ENCODE assay signal across 8 mouse cellular contexts in the genomic region with DNA sequence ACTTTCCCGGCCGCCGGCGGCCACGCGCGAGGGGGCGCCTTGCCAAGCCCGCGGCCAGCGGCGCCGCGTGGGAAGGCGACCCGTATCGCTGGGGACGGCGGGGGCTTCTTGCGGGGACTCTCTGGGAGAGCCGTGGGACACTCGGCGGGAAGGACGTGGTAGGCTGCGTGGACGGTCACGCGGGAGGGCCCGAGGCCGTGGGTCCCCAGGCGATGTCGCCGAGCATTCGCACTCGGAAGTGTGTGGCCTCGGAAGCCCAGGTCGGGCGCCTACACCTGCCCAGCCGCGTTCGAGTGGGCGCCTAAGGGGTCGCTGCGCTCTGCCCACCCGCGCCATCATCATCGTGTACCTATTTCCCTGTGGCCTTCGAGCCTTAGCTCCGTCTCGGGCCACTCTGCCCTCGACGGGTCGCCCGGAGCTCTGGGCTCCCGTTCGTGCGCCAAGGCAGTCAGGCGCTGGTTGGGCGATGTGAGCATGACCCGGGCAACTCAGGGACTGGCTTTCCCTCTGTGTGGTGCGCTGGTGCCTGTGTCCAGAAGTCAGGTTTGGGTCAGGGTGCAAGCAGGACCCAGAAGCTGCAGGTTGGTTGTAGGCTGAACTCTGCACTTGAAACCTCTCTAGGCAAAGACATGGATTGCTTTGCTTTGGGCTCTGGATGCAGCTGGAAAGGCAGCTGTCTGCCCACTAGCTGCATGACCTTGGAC. TPM values are rescaled to one million over a fixed set of nuclear protein-coding genes. Genes with fewer than 3 reads are reported as not detected.
DNase-seq lines count a peak whose midpoint lies in the region; ATAC-seq and TF ChIP-seq lines count a peak whose summit lies in the region.

No protein-coding gene starts in this region.

- peak overlapping the region; percentile 99 for H3K4me2 ChIP-seq in kidney, embryonic 15.5 days

- H3K4me3 ChIP-seq in embryonic fibroblast, embryonic 13.5 days (ENCODE audit: insufficient read depth, low read length), result peak overlapping the region; percentile 20; the same call in 1 of the 2 replicates
- peak overlapping the region; percentile 65 for H3K4me3 ChIP-seq in kidney, embryonic 15.5 days (replicated peaks)

- H3K27me3 ChIP-seq in kidney, embryonic 15.5 days, result peaks cover 72% of the 10 kb centered on the region

- H3K9me3 ChIP-seq in kidney, embryonic 15.5 days (replicated peaks), result no peaks in the 10 kb centered on the region

- peak overlapping the region; percentile 57 for H3K9ac ChIP-seq in kidney, embryonic 15.5 days

- H3K27ac ChIP-seq in embryonic fibroblast, embryonic 13.5 days (ENCODE audit: insufficient read depth, low read length), result no peak overlapping the region
- H3K27ac ChIP-seq in kidney, embryonic 15.5 days, result no peak overlapping the region

- DNase-seq in kidney, adult 18-20 months, result peak; percentile 13
- DNase-seq in kidney, adult 9 months, result no peak
- peak; percentile 42 for DNase-seq in neural tube, embryonic 10.5 days (ENCODE audit: extremely low spot score, low spot score)
- DNase-seq in yolk sac, embryonic 10.5 days (ENCODE audit: low spot score), result no peak
- DNase-seq in layer of hippocampus, adult 11-12 months (ENCODE audit: low spot score), result no peak
- no peak for DNase-seq in layer of hippocampus, postnatal 10 days (ENCODE audit: low spot score in 2 of 2)

- no peaks in the 10 kb centered on the region for H3K4me1 ChIP-seq in embryonic fibroblast, embryonic 13.5 days (ENCODE audit: control insufficient read depth, insufficient read depth, low read length)
- H3K4me1 ChIP-seq in kidney, embryonic 15.5 days, result peaks cover 19% of the 10 kb centered on the region

- no peaks in the 10 kb centered on the region for H3K36me3 ChIP-seq in kidney, embryonic 15.5 days

- 3% methylated on average over 53 of the region's 61 CpGs for WGBS in kidney, embryonic 15.5 days

- TF ChIP-seq CTCF in embryonic fibroblast, embryonic 13.5 days (IDR thresholded peaks at IDR 0.05; ENCODE audit: borderline replicate concordance, insufficient read depth, low read length), result no peak

- peak; percentile 54 for ATAC-seq in kidney, embryonic 15.5 days (replicated peaks; ENCODE audit: low FRiP score)

- no peak for TF ChIP-seq POLR2A in embryonic fibroblast, embryonic 13.5 days (IDR thresholded peaks at IDR 0.05; ENCODE audit: low read depth, low read length)

RNA-seq across cellular contexts. Expression of a gene that starts 1.1 kb away (rescaled TPM):
- polyA plus RNA-seq in embryonic fibroblast, embryonic 13.5 days (2011; ENCODE audit: insufficient read length, low read depth, missing spikeins), result 12.1 and 19.2 TPM in 2 replicates
- polyA plus RNA-seq in kidney, embryonic 15.5 days (2015; fragmentation: Nextera tagmentation; extraction: Ambion mirVana), result 2.7 and 2.9 TPM in 2 replicates
- 10 to 100 TPM; 10.8 to 11.6 TPM for total RNA-seq in layer of hippocampus, postnatal 10 days (2021)

Comparison
In these comparisons a context has a peak if more than half of its experiments do, and no peak if none do; other contexts are left out.
1. DNase-seq: peak in kidney, adult 18-20 months (single experiment) and neural tube, embryonic 10.5 days (single experiment); none in kidney, adult 9 months (single experiment), yolk sac, embryonic 10.5 days (single experiment), layer of hippocampus, adult 11-12 months (single experiment) and layer of hippocampus, postnatal 10 days (0 of 2).